Mouse (Mus musculus): ENCODE results near the gene Arih2. TPM values are rescaled to one million over a fixed set of nuclear protein-coding genes. Genes with fewer than 3 reads are reported as not detected.

The Arih2 gene
- polyA plus RNA-seq, 1 experiment from 2014 or later = 31.6 TPM

DNA sequence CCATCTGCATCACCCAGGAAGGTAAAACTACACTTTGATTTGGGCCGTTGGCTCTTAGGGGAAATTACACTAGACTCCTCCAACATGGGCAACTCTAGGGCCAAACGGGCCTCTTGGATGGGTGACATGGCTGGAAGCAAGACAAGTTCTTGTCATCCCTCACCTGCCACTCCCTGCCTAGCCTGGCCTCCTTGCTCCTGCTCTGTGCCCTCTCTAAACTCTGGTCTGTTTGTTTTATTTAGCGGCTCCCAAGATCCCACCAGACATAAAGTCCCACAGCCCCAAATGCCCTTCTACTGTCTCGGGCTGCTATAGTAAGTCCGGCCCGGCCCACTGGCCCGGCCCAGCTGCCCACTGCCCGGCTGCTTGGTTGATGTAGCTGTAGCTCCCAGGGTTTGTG, 85.5 kb downstream of the Arih2 start:
- H3K36me3 ChIP-seq (ENCODE audit: control insufficient read depth, insufficient read depth) = peaks cover 18% of the 10 kb centered on the region
- no peaks in the 10 kb centered on the region for H3K9me3 ChIP-seq (replicated peaks; ENCODE audit: control insufficient read depth, low read length)
- no peak overlapping the region for H3K4me3 ChIP-seq (ENCODE audit: low read depth, low read length)
- no peak for ATAC-seq (ENCODE audit: low read depth)
- H3K27ac ChIP-seq (ENCODE audit: low read length) = no peak overlapping the region
- no peak overlapping the region for H3K9ac ChIP-seq (ENCODE audit: low read depth, low read length)
- 87% methylated on average over 8 of the region's 8 CpGs for WGBS (ENCODE audit: insufficient replicate concordance)
- no peaks in the 10 kb centered on the region for H3K27me3 ChIP-seq (ENCODE audit: control insufficient read depth, insufficient read depth, low read depth, low read length)
- H3K4me1 ChIP-seq (ENCODE audit: control insufficient read depth, low read depth, low read length) = peaks cover 43% of the 10 kb centered on the region
- H3K4me2 ChIP-seq (ENCODE audit: low read depth, low read length) = no peak overlapping the region

- Histone ChIP-seq H3K36me3 (ENCODE audit: control insufficient read depth, insufficient read depth) (peaks cover 46% of the 10 kb centered on the region), H3K27ac (ENCODE audit: low read length) (peak within 1 kb of the TSS; percentile 62), H3K4me1 (ENCODE audit: control insufficient read depth, low read depth, low read length) (peaks cover 23% of the 10 kb centered on the region), H3K27me3 (ENCODE audit: control insufficient read depth, insufficient read depth, low read depth, low read length) (no peaks in the 10 kb centered on the region), H3K4me2 (ENCODE audit: low read depth, low read length) (peak within 1 kb of the TSS; percentile 76), H3K9ac (ENCODE audit: low read depth, low read length) (peak within 1 kb of the TSS; percentile 69), H3K9me3 (replicated peaks; ENCODE audit: control insufficient read depth, low read length) (no peaks in the 10 kb centered on the region), H3K4me3 (ENCODE audit: low read depth, low read length) (peak within 1 kb of the TSS; percentile 63)
- peak; percentile 100 for ATAC-seq (ENCODE audit: low read depth)
- under 1% methylated on average over 52 of the region's 53 CpGs for WGBS (ENCODE audit: insufficient replicate concordance)
These were observed 88.9 kb downstream of the Arih2 start, which contains the start of gene Impdh2 for GRCm38 (mm10) chr9:108560227-108560841. Impdh2 (plus strand) TSS chr9:108560286.

GRCm38 (mm10) chr9:108559169-108559568, 90.0 kb downstream of the Arih2 start:
- H3K4me2 ChIP-seq (ENCODE audit: low read depth, low read length) = no peak overlapping the region
- H3K9me3 ChIP-seq (replicated peaks; ENCODE audit: control insufficient read depth, low read length) = no peaks in the 10 kb centered on the region
- peaks cover 22% of the 10 kb centered on the region for H3K4me1 ChIP-seq (ENCODE audit: control insufficient read depth, low read depth, low read length)
- WGBS (ENCODE audit: insufficient replicate concordance) = 64% methylated on average over 4 of the region's 4 CpGs
- no peak overlapping the region for H3K27ac ChIP-seq (ENCODE audit: low read length)
- no peaks in the 10 kb centered on the region for H3K27me3 ChIP-seq (ENCODE audit: control insufficient read depth, insufficient read depth, low read depth, low read length)
- no peak overlapping the region for H3K9ac ChIP-seq (ENCODE audit: low read depth, low read length)
- peaks cover 52% of the 10 kb centered on the region for H3K36me3 ChIP-seq (ENCODE audit: control insufficient read depth, insufficient read depth)
- H3K4me3 ChIP-seq (ENCODE audit: low read depth, low read length) = no peak overlapping the region
- no peak for ATAC-seq (ENCODE audit: low read depth)

MicroRNA genes within 50 kb of the gene (microRNA counts, 519-probe panel; counts per million panel counts)
- 2,686 counts per million, percentile 73 among the panel's probes with 10 or more counts for microRNA mmu-miR-191
- 2,679 counts per million, percentile 73 among the panel's probes with 10 or more counts for microRNA mmu-miR-425

Small RNAs within 50 kb of the gene (microRNA-seq; reads per million reads assigned to microRNA genes)
- gene Gm24083 = not detected
- gene Gm26298 = not detected
- gene Mir191 = not detected
- gene Mir425 = 3,986 reads per million, percentile 87 among the genes with 10 or more reads in this experiment

Other genes starting within 250 kb of the Arih2 start
- 0.08 and 0.15 TPM in 2 replicates for gene Ccdc36, start 220.9 kb downstream of the Arih2 start, polyA plus RNA-seq (2015; fragmentation: Nextera tagmentation; extraction: Ambion mirVana)
- gene BC048562, start 212.9 kb downstream of the Arih2 start, polyA plus RNA-seq (2015; fragmentation: Nextera tagmentation; extraction: Ambion mirVana) = not detected in 2 replicates
- gene Ccdc71, start 188.9 kb downstream of the Arih2 start, polyA plus RNA-seq (2015; fragmentation: Nextera tagmentation; extraction: Ambion mirVana) = 17.4 and 19.8 TPM in 2 replicates
- gene Klhdc8b, start 187.8 kb downstream of the Arih2 start, polyA plus RNA-seq (2015; fragmentation: Nextera tagmentation; extraction: Ambion mirVana) = 13.3 and 14.8 TPM in 2 replicates
- gene Lamb2, start 169.7 kb downstream of the Arih2 start, polyA plus RNA-seq (2015; fragmentation: Nextera tagmentation; extraction: Ambion mirVana) = 9.7 and 10.7 TPM in 2 replicates
- 25.7 and 28.6 TPM in 2 replicates for gene Usp19, start 158.8 kb downstream of the Arih2 start, polyA plus RNA-seq (2015; fragmentation: Nextera tagmentation; extraction: Ambion mirVana)
- 47.0 and 51.4 TPM in 2 replicates for gene Qars, start 141.7 kb downstream of the Arih2 start, polyA plus RNA-seq (2015; fragmentation: Nextera tagmentation; extraction: Ambion mirVana)
- gene Qrich1, start 132.6 kb downstream of the Arih2 start, polyA plus RNA-seq (2015; fragmentation: Nextera tagmentation; extraction: Ambion mirVana) = 42.7 and 44.2 TPM in 2 replicates
- 80.0 and 86.8 TPM in 2 replicates for gene Impdh2, start 89.1 kb downstream of the Arih2 start, polyA plus RNA-seq (2015; fragmentation: Nextera tagmentation; extraction: Ambion mirVana)
- 21.6 and 21.9 TPM in 2 replicates for gene Ndufaf3, start 82.0 kb downstream of the Arih2 start, polyA plus RNA-seq (2015; fragmentation: Nextera tagmentation; extraction: Ambion mirVana)
- 27.3 and 30.0 TPM in 2 replicates for gene Dalrd3, start 79.5 kb downstream of the Arih2 start, polyA plus RNA-seq (2015; fragmentation: Nextera tagmentation; extraction: Ambion mirVana)
- 10.0 and 12.2 TPM in 2 replicates for gene Wdr6, start 70.6 kb downstream of the Arih2 start, polyA plus RNA-seq (2015; fragmentation: Nextera tagmentation; extraction: Ambion mirVana)
- 0.48 and 0.70 TPM in 2 replicates for gene P4htm, start 51.7 kb downstream of the Arih2 start, polyA plus RNA-seq (2015; fragmentation: Nextera tagmentation; extraction: Ambion mirVana)
- gene Slc25a20, start 12.7 kb upstream of the Arih2 start, polyA plus RNA-seq (2015; fragmentation: Nextera tagmentation; extraction: Ambion mirVana) = 28.9 and 30.9 TPM in 2 replicates
- gene Prkar2a, start 39.9 kb upstream of the Arih2 start, polyA plus RNA-seq (2015; fragmentation: Nextera tagmentation; extraction: Ambion mirVana) = 6.6 and 8.8 TPM in 2 replicates
- gene Ip6k2, start 134.4 kb upstream of the Arih2 start, polyA plus RNA-seq (2015; fragmentation: Nextera tagmentation; extraction: Ambion mirVana) = 12.4 and 13.6 TPM in 2 replicates
- gene Nckipsd, start 159.0 kb upstream of the Arih2 start, polyA plus RNA-seq (2015; fragmentation: Nextera tagmentation; extraction: Ambion mirVana) = 3.5 and 3.6 TPM in 2 replicates
- gene Celsr3, start 176.9 kb upstream of the Arih2 start, polyA plus RNA-seq (2015; fragmentation: Nextera tagmentation; extraction: Ambion mirVana) = 0.16 and 0.22 TPM in 2 replicates
- 4.8 and 4.9 TPM in 2 replicates for gene Slc26a6, start 203.9 kb upstream of the Arih2 start, polyA plus RNA-seq (2015; fragmentation: Nextera tagmentation; extraction: Ambion mirVana)